Mouse (Mus musculus) liver, embryonic 16.5 days (tissue): ENCODE measurements around the gene Ank. TPM values are rescaled to one million over a fixed set of nuclear protein-coding genes. Genes with fewer than 3 reads are reported as not detected.

Source experiments
- ATAC-seq: fragments of 200-750 bp; cut with Nextera tagmentation; 2 replicates; pipeline ENCODE4 v1.8.0; 2017; ENCODE audit warnings: low read depth, mild to moderate bottlenecking, moderate number of reproducible peaks, moderate library complexity
- H3K27ac ChIP-seq: fragments of 300-500 bp; sonication (generic); 2 replicates; pipeline ENCODE4 v1.5.1; 2014; ENCODE audit warnings: mild to moderate bottlenecking, low read length
- H3K27me3 ChIP-seq: fragments of 300-500 bp; sonication (generic); 2 replicates; pipeline ENCODE4 v1.6.1; 2014; ENCODE audit warnings: low read depth, low read length, mixed read lengths; ENCODE audit not compliant: control insufficient read depth, insufficient read depth
- H3K36me3 ChIP-seq: fragments of 300-500 bp; sonication (generic); 2 replicates; pipeline ENCODE4 v1.6.1; 2014; ENCODE audit warnings: mild to moderate bottlenecking; ENCODE audit not compliant: control insufficient read depth, insufficient read depth
- H3K4me1 ChIP-seq: fragments of 300-500 bp; sonication (generic); 2 replicates; pipeline ENCODE4 v1.6.1; 2014; ENCODE audit warnings: low read depth, low read length, mixed read lengths; ENCODE audit not compliant: control insufficient read depth
- H3K4me2 ChIP-seq: fragments of 300-500 bp; sonication (generic); 2 replicates; pipeline ENCODE4 v1.6.1; 2014; ENCODE audit warnings: low read depth, low read length, mixed read lengths
- H3K4me3 ChIP-seq: fragments of 300-500 bp; sonication (generic); 2 replicates; pipeline ENCODE4 v1.5.1; 2014; ENCODE audit warnings: low read depth, mild to moderate bottlenecking, low read length
- H3K9ac ChIP-seq: fragments of 300-500 bp; sonication (generic); 2 replicates; pipeline ENCODE4 v1.6.1; 2014; ENCODE audit warnings: low read depth, low read length
- H3K9me3 ChIP-seq: fragments of 300-500 bp; sonication (generic); replicated peaks from 2 replicates; pipeline ENCODE4 v1.6.1; 2016; ENCODE audit warnings: low read length; ENCODE audit not compliant: control insufficient read depth
- WGBS: fragments of 180-500 bp; shearing (Covaris S2); extraction: QIAGEN DNeasy Blood & Tissue Kit; methylation state at CpG from one replicate; pipeline ENCODE4 v1.1.7; 2014; ENCODE audit not compliant: insufficient replicate concordance; 5-methylcytosine and 5-hydroxymethylcytosine counted together
- polyA plus RNA-seq: library from polyadenylated mRNA; unstranded; fragments of >200 nt; fragmentation: Nextera tagmentation; extraction: Ambion mirVana; gene quantifications from 2 replicates; pipeline ENCODE4 v1.2.1, GENCODE M21; 2015

Gene Ank
- polyA plus RNA-seq, 1 experiment from 2014 or later = 6.6 TPM

- Histone ChIP-seq H3K9ac (no peak overlapping the region), H3K9me3 (no peaks in the 10 kb centered on the region), H3K4me2 (no peak overlapping the region), H3K36me3 (peaks cover 4% of the 10 kb centered on the region; the same call in 1 of the 2 replicates), H3K27ac (no peak overlapping the region), H3K4me1 (no peaks in the 10 kb centered on the region), H3K4me3 (no peak overlapping the region), H3K27me3 (no peaks in the 10 kb centered on the region)
- WGBS = 70% methylated on average over 6 of the region's 6 CpGs
- no peak for ATAC-seq
Measured at GRCm38 (mm10) chr15:27578918-27579317, 112.4 kb downstream of the Ank start.

DNA sequence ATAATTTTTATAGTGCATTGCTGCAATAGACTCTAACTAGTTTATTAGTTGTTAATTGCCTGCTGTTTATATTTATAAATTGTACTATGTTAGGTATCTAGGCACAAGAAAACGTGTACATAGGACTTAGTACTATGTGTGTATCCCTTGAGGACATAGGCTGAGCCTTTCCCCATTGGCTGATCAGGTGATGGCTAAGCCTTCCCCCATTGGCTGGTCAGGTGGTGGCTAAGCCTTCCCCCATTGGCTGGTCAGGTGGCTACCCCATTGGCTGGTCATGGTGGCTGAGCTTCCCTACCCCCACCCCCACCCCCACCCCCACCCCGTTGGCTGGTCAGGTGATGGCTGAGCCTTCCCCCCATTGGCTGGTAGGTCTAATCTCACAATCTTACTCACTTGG, 113.4 kb downstream of the Ank start:
- H3K27ac ChIP-seq = no peak overlapping the region
- no peaks in the 10 kb centered on the region for H3K4me1 ChIP-seq
- 70% methylated on average over 2 of the region's 2 CpGs for WGBS
- H3K9ac ChIP-seq = no peak overlapping the region
- ATAC-seq = no peak
- H3K27me3 ChIP-seq = no peaks in the 10 kb centered on the region
- no peak overlapping the region for H3K4me2 ChIP-seq
- no peaks in the 10 kb centered on the region for H3K9me3 ChIP-seq
- peaks cover 4% of the 10 kb centered on the region; the same call in 1 of the 2 replicates for H3K36me3 ChIP-seq
- no peak overlapping the region for H3K4me3 ChIP-seq

DNA sequence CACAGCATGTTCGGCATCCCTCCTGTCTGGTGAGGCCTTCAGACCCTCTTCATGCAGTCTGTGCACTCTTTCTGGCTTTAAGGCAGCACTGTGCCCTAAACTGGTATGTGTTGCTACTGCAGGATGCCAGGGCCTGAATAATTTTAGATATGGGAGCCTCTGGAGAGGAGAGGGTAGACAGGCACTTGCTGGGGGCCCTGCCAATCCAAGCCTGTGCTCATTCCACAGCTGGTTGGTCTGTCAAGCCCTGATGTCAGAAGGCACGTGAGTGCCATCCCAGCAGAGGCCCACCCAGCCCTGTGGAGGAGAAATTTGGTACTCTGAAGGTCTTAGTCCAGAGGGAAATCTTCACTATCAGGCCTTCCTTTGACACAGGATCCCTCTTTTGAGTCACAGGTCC, 114.3 kb downstream of the Ank start:
- H3K27me3 ChIP-seq = no peaks in the 10 kb centered on the region
- no peak overlapping the region for H3K4me2 ChIP-seq
- H3K4me3 ChIP-seq = no peak overlapping the region
- H3K9me3 ChIP-seq = no peaks in the 10 kb centered on the region
- no peak overlapping the region for H3K9ac ChIP-seq
- ATAC-seq = no peak
- peaks cover 4% of the 10 kb centered on the region; the same call in 1 of the 2 replicates for H3K36me3 ChIP-seq
- no peak overlapping the region for H3K27ac ChIP-seq
- WGBS = 77% methylated on average over 2 of the region's 2 CpGs
- no peaks in the 10 kb centered on the region for H3K4me1 ChIP-seq

- ATAC-seq = no peak
- Histone ChIP-seq H3K27me3 (no peaks in the 10 kb centered on the region), H3K36me3 (peaks cover 4% of the 10 kb centered on the region; the same call in 1 of the 2 replicates), H3K9me3 (no peaks in the 10 kb centered on the region), H3K9ac (no peak overlapping the region), H3K4me3 (no peak overlapping the region), H3K4me2 (no peak overlapping the region), H3K27ac (no peak overlapping the region), H3K4me1 (no peaks in the 10 kb centered on the region)
- WGBS = 74% methylated on average over 3 of the region's 3 CpGs
Measured at GRCm38 (mm10) chr15:27581640-27582039, 115.2 kb downstream of the Ank start.

DNA sequence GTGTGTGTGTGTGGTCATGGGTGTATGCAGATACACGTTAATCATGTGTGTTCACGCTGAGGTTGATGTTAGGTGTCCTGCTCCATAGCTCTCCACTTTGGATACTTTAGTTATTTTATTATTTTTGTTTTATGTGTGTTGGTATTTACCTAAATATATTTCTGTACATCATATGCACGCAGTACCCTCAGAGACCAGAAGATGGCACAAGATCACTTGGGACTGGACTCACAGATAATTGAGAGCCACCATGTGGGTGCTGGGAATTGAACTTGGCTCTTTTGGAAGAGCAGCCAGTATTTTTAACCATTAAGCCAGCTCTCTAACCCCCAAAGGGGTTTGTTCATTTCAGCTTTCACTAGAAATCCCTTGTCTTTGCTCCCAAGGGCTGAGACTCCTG, 116.0 kb downstream of the Ank start:
- no peak overlapping the region for H3K9ac ChIP-seq
- no peak overlapping the region for H3K4me3 ChIP-seq
- 84% methylated on average over 3 of the region's 3 CpGs for WGBS
- ATAC-seq = no peak
- H3K4me1 ChIP-seq = no peaks in the 10 kb centered on the region
- peaks cover 4% of the 10 kb centered on the region; the same call in 1 of the 2 replicates for H3K36me3 ChIP-seq
- no peaks in the 10 kb centered on the region for H3K27me3 ChIP-seq
- no peak overlapping the region for H3K27ac ChIP-seq
- no peaks in the 10 kb centered on the region for H3K9me3 ChIP-seq
- no peak overlapping the region for H3K4me2 ChIP-seq

- Histone ChIP-seq H3K4me1 (no peaks in the 10 kb centered on the region), H3K9ac (no peak overlapping the region), H3K4me2 (no peak overlapping the region), H3K4me3 (no peak overlapping the region), H3K27ac (no peak overlapping the region), H3K27me3 (no peaks in the 10 kb centered on the region), H3K36me3 (peaks cover 4% of the 10 kb centered on the region; the same call in 1 of the 2 replicates), H3K9me3 (no peaks in the 10 kb centered on the region)
- no peak for ATAC-seq
- WGBS = 65% methylated on average over 4 of the region's 4 CpGs
Measured at GRCm38 (mm10) chr15:27583042-27583441, 116.6 kb downstream of the Ank start.

DNA sequence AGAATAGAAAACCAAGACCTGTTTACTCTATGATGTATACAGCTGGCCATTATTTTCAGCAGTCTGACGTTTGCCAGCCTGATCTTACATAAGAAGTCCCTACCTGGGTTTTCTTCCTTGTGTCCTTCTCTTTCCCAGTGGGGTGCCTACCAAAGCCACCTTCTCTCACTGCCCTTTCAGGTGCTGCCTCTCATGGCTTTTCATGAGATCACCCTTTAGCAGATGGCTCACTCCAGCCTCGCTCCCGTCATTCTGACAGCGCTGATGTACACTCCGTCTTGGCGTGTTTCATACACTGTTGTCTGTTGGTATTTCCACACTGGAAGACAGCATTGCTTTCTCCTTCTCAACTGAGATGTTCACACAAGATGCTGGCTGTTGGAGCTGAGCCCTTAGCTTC, 117.1 kb downstream of the Ank start:
- H3K36me3 ChIP-seq = peaks cover 4% of the 10 kb centered on the region; the same call in 1 of the 2 replicates
- no peaks in the 10 kb centered on the region for H3K4me1 ChIP-seq
- H3K4me3 ChIP-seq = no peak overlapping the region
- WGBS = 86% methylated on average over 6 of the region's 6 CpGs
- H3K27ac ChIP-seq = no peak overlapping the region
- no peaks in the 10 kb centered on the region for H3K9me3 ChIP-seq
- H3K27me3 ChIP-seq = no peaks in the 10 kb centered on the region
- ATAC-seq = no peak
- H3K4me2 ChIP-seq = no peak overlapping the region
- H3K9ac ChIP-seq = no peak overlapping the region

DNA sequence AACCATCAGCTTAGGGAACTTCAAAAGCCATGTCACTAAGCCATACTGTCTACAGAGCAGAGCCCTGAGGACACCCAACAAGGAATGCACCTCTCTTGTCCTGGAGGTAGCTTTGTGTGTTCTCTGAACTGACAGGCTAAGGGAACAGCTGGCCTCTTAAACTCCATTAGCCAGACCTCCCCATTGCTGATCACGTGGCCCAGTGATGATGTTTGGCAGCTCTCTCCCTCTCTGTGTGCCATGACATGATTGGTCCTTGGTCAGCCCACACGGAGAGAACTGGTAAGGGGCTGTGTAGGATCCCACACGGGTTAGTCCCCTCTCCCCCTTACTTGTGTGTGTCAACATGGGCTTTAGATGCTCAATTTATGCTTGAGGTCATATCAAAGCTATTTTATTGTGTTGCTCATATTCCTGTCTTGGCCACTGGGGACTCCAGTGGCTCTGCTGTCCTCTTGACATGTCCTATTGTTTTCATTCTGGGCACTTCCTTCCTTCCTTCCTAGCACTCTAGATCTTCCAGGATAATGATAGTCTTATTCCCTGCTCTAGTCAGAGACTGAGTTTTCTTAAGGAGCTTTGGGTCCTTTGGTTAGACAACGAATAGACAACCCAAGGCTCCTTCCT, 119.1 kb downstream of the Ank start:
- Histone ChIP-seq H3K36me3 (peaks cover 14% of the 10 kb centered on the region; the same call in 1 of the 2 replicates), H3K9ac (no peak overlapping the region), H3K27ac (no peak overlapping the region), H3K4me2 (no peak overlapping the region), H3K4me3 (no peak overlapping the region), H3K4me1 (no peaks in the 10 kb centered on the region), H3K9me3 (no peaks in the 10 kb centered on the region), H3K27me3 (no peaks in the 10 kb centered on the region)
- 68% methylated on average over 4 of the region's 4 CpGs for WGBS
- no peak for ATAC-seq

- 78% methylated on average over 5 of the region's 5 CpGs for WGBS
- Histone ChIP-seq H3K36me3 (peaks cover 16% of the 10 kb centered on the region; the same call in 1 of the 2 replicates), H3K4me2 (no peak overlapping the region), H3K27ac (no peak overlapping the region), H3K9me3 (no peaks in the 10 kb centered on the region), H3K4me3 (no peak overlapping the region), H3K9ac (no peak overlapping the region), H3K4me1 (no peaks in the 10 kb centered on the region), H3K27me3 (no peaks in the 10 kb centered on the region)
- ATAC-seq = no peak
Measured at GRCm38 (mm10) chr15:27586093-27586480, 119.6 kb downstream of the Ank start.
